Mouse (Mus musculus): ENCODE measurements around the gene Pold3.

DNA sequence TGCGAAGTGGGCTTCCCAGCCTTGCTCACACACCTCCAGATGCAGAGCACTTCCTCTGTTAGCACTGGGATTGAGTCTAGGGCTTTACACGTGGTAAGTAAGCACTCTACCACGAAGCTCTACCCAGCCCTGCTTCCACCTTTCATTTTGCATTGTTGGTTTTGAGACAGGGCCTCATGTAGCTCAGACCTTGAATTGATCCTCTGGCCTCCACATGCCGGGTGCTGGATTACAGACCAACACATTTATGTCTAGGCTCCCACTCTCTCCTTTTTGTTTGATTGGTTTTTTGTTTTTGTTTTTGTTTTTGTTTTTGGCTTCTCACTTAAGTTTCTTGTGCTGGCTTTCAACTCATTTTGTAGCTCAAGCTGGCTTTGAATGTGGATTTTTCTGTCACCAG is 49.4 kb upstream of the Pold3 start:
- TF ChIP-seq CTCF (IDR thresholded peaks at IDR 0.05; ENCODE audit: control insufficient read depth, insufficient read depth, insufficient read length): no peak
- TF ChIP-seq USF1 (IDR thresholded peaks at IDR 0.05; ENCODE audit: low read depth): no peak
- no peak for TF ChIP-seq CEBPB (IDR thresholded peaks at IDR 0.05; ENCODE audit: low read depth)
- TF ChIP-seq MAX (IDR thresholded peaks at IDR 0.05): no peak

All from C2C12 (cell line).